Mouse (Mus musculus): ENCODE data around the gene Bcr. TPM values are rescaled to one million over a fixed set of nuclear protein-coding genes. Genes with fewer than 3 reads are reported as not detected.
A peak's percentile ranks its signal among the peaks of the same experiment; 100 is the strongest.

The Bcr gene
- polyA plus RNA-seq, 1 experiment from 2014 or later: 18.5 TPM

DNA sequence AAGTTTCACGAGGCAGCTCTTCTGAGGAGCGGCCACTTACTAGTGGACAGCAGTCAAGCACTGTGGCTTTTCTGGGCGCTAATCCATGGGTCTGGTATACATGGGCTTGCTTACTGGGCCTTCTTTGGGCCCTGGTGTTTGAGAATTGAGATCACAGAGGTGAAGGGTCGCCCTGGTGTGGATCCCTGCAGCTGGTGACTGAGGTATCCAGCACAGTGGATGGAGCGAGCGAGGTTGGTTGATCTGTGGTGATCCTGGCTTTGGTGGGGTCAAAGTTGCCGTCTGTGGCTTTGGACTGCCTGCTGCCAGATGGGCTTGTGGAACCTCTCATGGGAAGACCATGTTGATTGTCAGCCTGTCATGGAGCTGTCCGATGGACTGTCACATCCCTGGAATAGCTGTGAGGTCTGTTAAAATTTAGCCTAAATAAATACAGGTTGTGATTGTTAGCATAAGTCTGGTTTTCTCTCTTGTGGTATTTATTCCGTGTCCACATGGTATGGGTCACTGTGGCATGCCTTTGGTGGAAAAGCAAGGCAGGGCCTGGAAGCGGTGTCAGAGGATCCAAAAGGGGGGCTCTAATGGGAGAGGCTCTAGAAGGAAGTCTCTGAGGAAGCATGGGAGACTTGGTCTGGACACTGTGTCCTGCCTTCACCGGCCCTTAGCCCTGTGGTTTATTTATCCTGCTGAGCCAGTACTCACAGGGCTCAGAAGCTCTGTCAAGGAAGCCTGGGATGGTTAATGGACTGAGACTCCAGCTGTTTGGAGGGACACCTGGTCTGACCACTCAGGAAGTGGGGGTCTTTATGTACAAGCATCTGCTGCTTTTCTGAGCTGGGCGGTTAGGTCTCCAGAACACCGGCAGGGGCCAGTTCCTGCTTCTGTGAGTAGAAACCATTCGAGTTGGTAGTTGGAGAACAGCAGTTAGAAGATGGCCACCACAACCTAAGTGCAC is 18.1 kb downstream of the Bcr start:
- Histone ChIP-seq H3K27ac (ENCODE audit: low read length) (no peak overlapping the region), H3K36me3 (ENCODE audit: control insufficient read depth, insufficient read depth, low read length) (no peaks in the 10 kb centered on the region), H3K4me2 (ENCODE audit: low read depth, low read length) (no peak overlapping the region), H3K9ac (ENCODE audit: low read depth, low read length) (no peak overlapping the region), H3K27me3 (replicated peaks; ENCODE audit: control insufficient read depth, insufficient read depth, low read length) (no peaks in the 10 kb centered on the region), H3K9me3 (ENCODE audit: control insufficient read depth, low read length) (no peaks in the 10 kb centered on the region), H3K4me1 (ENCODE audit: control insufficient read depth, insufficient read depth, low read length) (peaks cover 12% of the 10 kb centered on the region; the same call in 1 of the 2 replicates), H3K4me3 (ENCODE audit: low read length) (no peak overlapping the region)
- WGBS: 66% methylated on average over 14 of the region's 14 CpGs
- no peak for ATAC-seq

DNA sequence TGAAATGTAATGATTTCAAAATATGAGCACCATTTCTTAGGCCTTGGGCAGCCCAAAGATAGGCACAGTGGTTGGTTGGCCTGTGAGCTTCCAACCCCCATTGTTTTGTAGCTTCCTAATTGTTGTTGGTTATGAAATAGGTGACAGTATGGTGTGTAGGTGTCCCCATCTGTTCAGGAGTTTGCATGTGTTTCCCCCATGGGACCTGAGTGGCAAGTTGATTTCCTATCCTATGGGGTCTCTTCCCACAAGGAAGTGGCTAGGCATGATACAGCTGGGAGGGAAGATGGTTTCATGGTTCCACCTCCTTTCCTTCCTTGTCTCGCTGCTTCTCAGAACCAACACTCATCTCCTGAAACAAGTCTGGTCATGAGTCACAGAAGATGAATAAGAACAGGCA is 24.9 kb downstream of the Bcr start:
- whole genome bisulfite sequencing: 80% methylated on average over 1 of the region's 1 CpGs
- no peak for ATAC-seq
- no peaks in the 10 kb centered on the region for H3K36me3 ChIP-seq (ENCODE audit: control insufficient read depth, insufficient read depth, low read length)
- H3K9ac ChIP-seq (ENCODE audit: low read depth, low read length): no peak overlapping the region
- H3K4me3 ChIP-seq (ENCODE audit: low read length): no peak overlapping the region
- no peaks in the 10 kb centered on the region for H3K27me3 ChIP-seq (replicated peaks; ENCODE audit: control insufficient read depth, insufficient read depth, low read length)
- H3K4me1 ChIP-seq (ENCODE audit: control insufficient read depth, insufficient read depth, low read length): no peaks in the 10 kb centered on the region
- no peak overlapping the region for H3K27ac ChIP-seq (ENCODE audit: low read length)
- H3K9me3 ChIP-seq (ENCODE audit: control insufficient read depth, low read length): no peaks in the 10 kb centered on the region
- no peak overlapping the region for H3K4me2 ChIP-seq (ENCODE audit: low read depth, low read length)

DNA sequence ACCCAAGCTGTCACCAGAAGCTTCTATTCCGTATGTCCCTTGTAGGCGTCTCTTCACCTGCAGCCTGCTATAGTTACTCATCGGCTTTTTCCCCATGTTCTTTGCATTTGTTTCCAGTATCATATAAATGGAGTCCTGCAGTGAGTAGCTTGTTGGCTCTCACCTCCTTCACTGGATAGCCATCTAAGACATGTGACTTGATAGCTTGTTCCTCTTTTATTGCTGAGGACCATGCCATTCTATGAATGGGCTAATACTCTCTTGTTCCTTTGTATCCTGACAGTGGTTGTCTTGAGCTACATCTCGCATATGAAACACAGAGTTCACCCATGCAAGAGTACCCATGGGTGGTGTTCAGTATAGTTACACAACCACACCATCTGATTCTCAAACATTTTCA is 28.1 kb downstream of the Bcr start:
- Histone ChIP-seq H3K27me3 (replicated peaks; ENCODE audit: control insufficient read depth, insufficient read depth, low read length) (no peaks in the 10 kb centered on the region), H3K4me2 (ENCODE audit: low read depth, low read length) (no peak overlapping the region), H3K9ac (ENCODE audit: low read depth, low read length) (no peak overlapping the region), H3K27ac (ENCODE audit: low read length) (no peak overlapping the region), H3K9me3 (ENCODE audit: control insufficient read depth, low read length) (no peaks in the 10 kb centered on the region), H3K4me1 (ENCODE audit: control insufficient read depth, insufficient read depth, low read length) (peaks cover 9% of the 10 kb centered on the region), H3K4me3 (ENCODE audit: low read length) (no peak overlapping the region), H3K36me3 (ENCODE audit: control insufficient read depth, insufficient read depth, low read length) (no peaks in the 10 kb centered on the region)
- 90% methylated on average over 4 of the region's 4 CpGs for WGBS
- ATAC-seq: no peak

DNA sequence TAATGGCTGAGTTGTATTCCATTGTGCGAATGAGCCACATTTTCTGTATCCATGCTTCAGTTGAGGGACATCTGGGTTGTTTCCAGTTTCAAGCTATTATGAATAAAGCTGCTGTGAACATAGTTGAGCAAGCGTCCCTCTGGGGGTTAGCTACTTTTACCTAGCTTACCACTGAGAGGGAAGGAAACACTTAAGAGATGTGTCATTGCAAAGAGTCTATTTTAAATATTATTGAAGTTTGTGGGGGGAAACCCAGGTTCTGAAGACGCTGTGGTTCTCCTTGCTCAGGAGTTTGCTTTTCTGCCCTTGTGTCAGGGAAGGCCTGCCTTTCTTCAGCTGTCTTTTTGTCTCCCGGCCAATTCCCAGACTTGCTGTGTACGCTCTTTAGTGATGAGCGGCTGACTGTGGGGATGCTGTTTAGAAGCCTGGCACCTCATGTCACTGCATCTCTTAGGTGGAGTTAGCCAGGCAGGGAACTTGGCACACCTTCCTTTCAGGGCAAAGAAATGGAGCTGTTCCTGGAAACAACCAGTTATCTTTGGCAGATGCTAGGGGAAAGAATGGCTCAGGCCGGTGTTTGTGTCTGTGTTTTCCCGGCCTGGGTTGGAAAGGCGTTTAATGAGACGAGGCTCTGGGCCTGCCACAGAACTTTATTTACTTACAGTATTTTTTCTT is 31.2 kb downstream of the Bcr start:
- no peak overlapping the region for H3K4me2 ChIP-seq (ENCODE audit: low read depth, low read length)
- no peak overlapping the region for H3K9ac ChIP-seq (ENCODE audit: low read depth, low read length)
- WGBS: 63% methylated on average over 10 of the region's 10 CpGs
- H3K4me3 ChIP-seq (ENCODE audit: low read length): no peak overlapping the region
- ATAC-seq: no peak
- peaks cover 13% of the 10 kb centered on the region for H3K4me1 ChIP-seq (ENCODE audit: control insufficient read depth, insufficient read depth, low read length)
- H3K27ac ChIP-seq (ENCODE audit: low read length): no peak overlapping the region
- H3K27me3 ChIP-seq (replicated peaks; ENCODE audit: control insufficient read depth, insufficient read depth, low read length): no peaks in the 10 kb centered on the region
- no peaks in the 10 kb centered on the region for H3K36me3 ChIP-seq (ENCODE audit: control insufficient read depth, insufficient read depth, low read length)
- no peaks in the 10 kb centered on the region for H3K9me3 ChIP-seq (ENCODE audit: control insufficient read depth, low read length)

DNA sequence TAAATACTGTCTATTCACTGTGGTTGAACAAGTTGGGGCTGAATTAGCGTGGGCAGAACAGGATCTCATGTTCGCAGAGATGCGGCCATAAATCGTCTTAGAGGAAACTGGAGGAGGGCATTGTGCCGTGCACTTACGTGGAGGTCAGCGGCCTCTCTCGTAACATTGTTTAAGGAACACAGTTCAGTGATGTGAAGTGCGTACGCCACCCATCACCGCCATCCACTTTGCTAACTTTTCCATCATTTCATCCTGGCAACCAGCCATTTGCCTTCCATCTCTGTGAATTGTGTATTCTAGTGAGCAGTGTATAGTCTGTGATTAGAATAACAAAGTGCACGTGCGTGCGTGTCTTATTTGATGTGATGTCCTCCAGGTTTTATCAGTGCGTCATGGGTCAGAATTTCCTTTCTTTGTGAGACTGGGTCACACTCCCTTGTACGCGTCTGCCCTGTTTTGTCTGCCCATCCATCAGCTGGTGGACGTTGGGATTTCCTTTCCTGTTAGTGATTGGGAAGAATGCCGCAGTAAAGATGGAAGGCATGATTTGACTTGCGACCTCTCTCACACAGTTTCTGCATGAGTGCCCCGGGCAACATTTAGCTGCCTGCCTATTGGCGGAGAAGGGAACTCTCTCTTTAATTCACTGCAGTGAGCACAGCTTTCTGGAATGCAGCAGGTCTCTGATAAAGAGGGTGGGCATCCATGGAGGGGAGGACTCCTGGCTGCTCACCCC is 33.0 kb downstream of the Bcr start:
- H3K9ac ChIP-seq (ENCODE audit: low read depth, low read length): no peak overlapping the region
- no peak overlapping the region for H3K4me2 ChIP-seq (ENCODE audit: low read depth, low read length)
- H3K36me3 ChIP-seq (ENCODE audit: control insufficient read depth, insufficient read depth, low read length): no peaks in the 10 kb centered on the region
- no peak overlapping the region for H3K27ac ChIP-seq (ENCODE audit: low read length)
- no peaks in the 10 kb centered on the region for H3K9me3 ChIP-seq (ENCODE audit: control insufficient read depth, low read length)
- ATAC-seq: no peak
- H3K27me3 ChIP-seq (replicated peaks; ENCODE audit: control insufficient read depth, insufficient read depth, low read length): no peaks in the 10 kb centered on the region
- 42% methylated on average over 22 of the region's 22 CpGs for WGBS
- H3K4me1 ChIP-seq (ENCODE audit: control insufficient read depth, insufficient read depth, low read length): peaks cover 14% of the 10 kb centered on the region
- no peak overlapping the region for H3K4me3 ChIP-seq (ENCODE audit: low read length)

DNA sequence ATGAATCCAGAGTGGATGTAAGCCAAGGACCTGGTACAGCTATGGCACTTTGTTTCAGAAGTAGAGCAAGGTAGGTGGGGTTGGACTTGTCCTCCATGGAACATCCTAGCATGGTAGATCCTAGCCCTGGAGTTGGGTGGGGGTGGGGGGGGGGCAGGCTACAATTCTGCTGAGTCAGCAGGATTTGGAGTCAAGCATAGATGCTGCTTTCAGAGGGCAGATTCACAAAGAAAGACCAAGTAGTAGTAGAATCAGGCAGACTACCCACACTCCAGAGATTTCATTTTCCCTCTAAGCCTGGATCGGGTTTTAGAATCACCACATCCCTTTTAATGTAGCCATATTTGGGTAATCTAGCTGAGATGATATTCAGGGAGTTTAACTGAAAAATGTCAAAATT is 33.9 kb downstream of the Bcr start:
- Histone ChIP-seq H3K4me2 (ENCODE audit: low read depth, low read length) (no peak overlapping the region), H3K36me3 (ENCODE audit: control insufficient read depth, insufficient read depth, low read length) (no peaks in the 10 kb centered on the region), H3K4me1 (ENCODE audit: control insufficient read depth, insufficient read depth, low read length) (peaks cover 15% of the 10 kb centered on the region), H3K27ac (ENCODE audit: low read length) (no peak overlapping the region), H3K4me3 (ENCODE audit: low read length) (no peak overlapping the region), H3K9me3 (ENCODE audit: control insufficient read depth, low read length) (no peaks in the 10 kb centered on the region), H3K9ac (ENCODE audit: low read depth, low read length) (no peak overlapping the region), H3K27me3 (replicated peaks; ENCODE audit: control insufficient read depth, insufficient read depth, low read length) (no peaks in the 10 kb centered on the region)
- WGBS: 97% methylated on average over 1 of the region's 1 CpGs
- ATAC-seq: no peak

DNA sequence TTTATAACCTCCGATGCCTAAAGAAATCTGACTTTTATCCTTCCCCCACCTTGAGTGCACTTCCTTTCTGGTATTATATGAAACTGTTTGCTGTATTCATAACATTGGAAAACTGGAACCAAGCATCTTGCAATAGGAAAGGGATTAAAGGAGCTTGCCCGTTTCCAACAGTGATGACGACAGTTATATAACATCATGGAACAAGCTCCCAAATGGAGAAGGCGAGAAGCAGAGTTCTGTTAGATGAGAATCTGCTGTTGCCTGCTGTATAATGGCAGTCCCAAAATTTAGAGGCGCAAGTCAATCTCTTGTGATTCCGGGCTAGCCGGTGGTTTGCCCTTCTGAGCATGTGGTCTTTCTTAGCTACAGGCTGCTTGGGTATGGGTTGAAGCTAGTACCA is 34.8 kb downstream of the Bcr start:
- H3K4me2 ChIP-seq (ENCODE audit: low read depth, low read length): no peak overlapping the region
- WGBS: 89% methylated on average over 7 of the region's 7 CpGs
- no peaks in the 10 kb centered on the region for H3K27me3 ChIP-seq (replicated peaks; ENCODE audit: control insufficient read depth, insufficient read depth, low read length)
- H3K27ac ChIP-seq (ENCODE audit: low read length): no peak overlapping the region
- no peak overlapping the region for H3K9ac ChIP-seq (ENCODE audit: low read depth, low read length)
- H3K36me3 ChIP-seq (ENCODE audit: control insufficient read depth, insufficient read depth, low read length): no peaks in the 10 kb centered on the region
- H3K4me3 ChIP-seq (ENCODE audit: low read length): no peak overlapping the region
- H3K4me1 ChIP-seq (ENCODE audit: control insufficient read depth, insufficient read depth, low read length): peaks cover 18% of the 10 kb centered on the region
- no peak for ATAC-seq
- no peaks in the 10 kb centered on the region for H3K9me3 ChIP-seq (ENCODE audit: control insufficient read depth, low read length)

DNA sequence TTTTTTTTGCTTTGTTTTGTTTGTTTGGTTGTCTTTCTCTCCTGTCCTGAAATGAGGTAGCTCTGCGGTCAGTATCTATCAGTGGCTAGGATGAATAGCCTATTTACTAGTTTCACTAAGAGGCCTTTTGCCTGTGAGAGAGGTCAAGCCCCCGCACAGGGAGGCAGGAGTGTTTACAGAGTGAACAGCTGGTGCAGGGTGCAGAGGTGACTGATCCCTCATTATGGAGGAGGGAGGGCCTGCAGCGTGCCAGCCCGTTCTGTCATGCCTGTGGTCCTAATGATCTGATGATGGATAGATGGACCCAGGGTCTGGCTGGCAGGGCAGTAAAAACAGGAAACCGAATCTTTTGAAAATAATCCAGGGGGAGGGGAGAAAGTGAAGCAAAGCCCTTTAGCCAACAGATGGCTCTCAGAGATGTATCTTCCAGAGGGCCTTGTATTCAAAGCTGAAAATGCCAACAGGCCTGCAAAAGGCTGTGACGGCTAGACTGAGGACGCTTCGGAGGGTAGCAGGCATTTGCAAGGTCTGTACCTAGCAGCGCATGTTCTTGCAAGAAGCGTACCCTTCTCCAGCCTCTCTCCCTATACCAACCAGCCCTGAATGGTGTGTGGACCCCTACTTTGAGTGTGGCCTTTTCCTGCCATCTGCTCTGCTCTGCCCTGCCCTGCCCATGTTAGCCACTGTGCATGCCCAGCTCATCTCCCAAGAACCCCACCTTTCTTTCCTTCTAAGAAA is 38.2 kb downstream of the Bcr start:
- WGBS: 40% methylated on average over 10 of the region's 10 CpGs
- no peak overlapping the region for H3K4me3 ChIP-seq (ENCODE audit: low read length)
- peak; percentile 41; the same call in 1 of the 2 replicates for ATAC-seq
- H3K9me3 ChIP-seq (ENCODE audit: control insufficient read depth, low read length): no peaks in the 10 kb centered on the region
- H3K36me3 ChIP-seq (ENCODE audit: control insufficient read depth, insufficient read depth, low read length): no peaks in the 10 kb centered on the region
- H3K9ac ChIP-seq (ENCODE audit: low read depth, low read length): no peak overlapping the region
- H3K4me2 ChIP-seq (ENCODE audit: low read depth, low read length): no peak overlapping the region
- no peak overlapping the region for H3K27ac ChIP-seq (ENCODE audit: low read length)
- no peaks in the 10 kb centered on the region for H3K27me3 ChIP-seq (replicated peaks; ENCODE audit: control insufficient read depth, insufficient read depth, low read length)
- peaks cover 15% of the 10 kb centered on the region for H3K4me1 ChIP-seq (ENCODE audit: control insufficient read depth, insufficient read depth, low read length)

DNA sequence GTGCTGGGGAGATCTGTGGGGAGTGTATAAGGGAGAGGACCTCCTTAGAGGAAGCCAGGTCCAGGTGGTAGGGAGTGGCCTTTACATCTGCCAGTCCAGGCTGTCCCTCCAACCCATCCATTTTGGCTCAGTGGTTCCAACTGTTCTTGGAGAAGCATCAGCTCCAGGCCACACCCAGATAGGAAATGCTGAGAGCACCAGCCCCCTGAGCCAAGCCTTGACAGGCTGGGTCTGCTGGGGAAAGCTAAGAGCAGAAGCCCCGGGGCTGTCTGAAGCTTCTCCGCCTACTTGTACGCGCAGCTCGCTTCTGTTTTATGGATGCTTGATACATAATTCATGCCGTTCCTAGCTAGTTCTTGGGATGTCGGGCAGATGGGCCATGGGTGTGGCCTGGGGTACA is 39.9 kb downstream of the Bcr start:
- Histone ChIP-seq H3K4me3 (ENCODE audit: low read length) (no peak overlapping the region), H3K27me3 (replicated peaks; ENCODE audit: control insufficient read depth, insufficient read depth, low read length) (no peaks in the 10 kb centered on the region), H3K4me2 (ENCODE audit: low read depth, low read length) (no peak overlapping the region), H3K9me3 (ENCODE audit: control insufficient read depth, low read length) (no peaks in the 10 kb centered on the region), H3K27ac (ENCODE audit: low read length) (no peak overlapping the region), H3K36me3 (ENCODE audit: control insufficient read depth, insufficient read depth, low read length) (no peaks in the 10 kb centered on the region), H3K4me1 (ENCODE audit: control insufficient read depth, insufficient read depth, low read length) (peaks cover 27% of the 10 kb centered on the region), H3K9ac (ENCODE audit: low read depth, low read length) (no peak overlapping the region)
- WGBS: 61% methylated on average over 7 of the region's 7 CpGs
- ATAC-seq: 0 out of 2 replicates have a peak, but pooled peaks have one; percentile 13
